Mouse (Mus musculus) heart, adult 2 months (tissue): ENCODE measurements around the gene Rxfp4. TPM values are rescaled to one million over a fixed set of nuclear protein-coding genes. Genes with fewer than 3 reads are reported as not detected.

ENCODE experiments used
- DNase-seq, 2 experiments: peaks; one replicate each; pipeline ENCODE4 v3.0.0; 2021
- H3K27ac ChIP-seq: fragments of 200-600 bp; 2 replicates; pipeline ENCODE4 v1.8.1; 2022
- H3K27me3 ChIP-seq: fragments of 200-500 bp; 2 replicates; pipeline ENCODE4 v1.6.1; 2012; ENCODE audit warnings: mild to moderate bottlenecking, low read length, inconsistent platforms, mixed read lengths; ENCODE audit not compliant: control insufficient read depth, insufficient read depth
- H3K36me3 ChIP-seq: fragments of 200-500 bp; 2 replicates; pipeline ENCODE4 v1.6.1; 2012; ENCODE audit warnings: low read length, inconsistent platforms; ENCODE audit not compliant: control insufficient read depth, insufficient read depth
- H3K4me1 ChIP-seq: fragments of 200-500 bp; 2 replicates; pipeline ENCODE4 v1.6.1; 2011; ENCODE audit warnings: low read length; ENCODE audit not compliant: control insufficient read depth, insufficient read depth
- H3K4me3 ChIP-seq: fragments of 200-600 bp; 2 replicates; pipeline ENCODE4 v1.8.1; 2022
- H3K79me2 ChIP-seq: fragments of 200-500 bp; replicated peaks from 2 replicates; pipeline ENCODE4 v1.6.1; 2012; ENCODE audit warnings: mild to moderate bottlenecking, inconsistent platforms, low read length, moderate library complexity, mixed read lengths; ENCODE audit not compliant: control insufficient read depth, insufficient read depth
- H3K9ac ChIP-seq: fragments of 200-500 bp; 2 replicates; pipeline ENCODE4 v1.6.1; 2012; ENCODE audit warnings: low read depth, mild to moderate bottlenecking, control low read depth, inconsistent platforms, low read length, mixed read lengths
- CTCF ChIP-seq: fragments of 200-600 bp; IDR thresholded peaks from 2 replicates; pipeline ENCODE4 v1.8.1; 2022; ENCODE audit warnings: antibody characterized with exemption, mild to moderate bottlenecking, moderate library complexity
- EP300 ChIP-seq: fragments of 200-500 bp; IDR thresholded peaks from 2 replicates; pipeline ENCODE4 v1.6.1; 2011; ENCODE audit warnings: low read depth, low read length, control low read depth; ENCODE audit not compliant: insufficient read depth
- POLR2A ChIP-seq: fragments of 200-500 bp; IDR thresholded peaks from 2 replicates; pipeline ENCODE4 v1.6.1; 2011; ENCODE audit warnings: mild to moderate bottlenecking, low read depth, low read length, control low read depth; ENCODE audit not compliant: insufficient read depth
- WGBS: fragments of 180-500 bp; shearing (Covaris S2); methylation state at CpG from one replicate; pipeline ENCODE4 v1.1.7; 2018; 5-methylcytosine and 5-hydroxymethylcytosine counted together
- intact Hi-C: fragments of 180-260 bp; cut with DNase I; formaldehyde crosslinking; loops from one replicate; pipeline ENCODE4 v1.15.1; 2025
- polyA plus RNA-seq: library from polyadenylated mRNA; depleted of rRNA; stranded (reverse); fragments of >200 nt; gene quantifications from 2 replicates; pipeline ENCODE4 v1.2.3, GENCODE M21; 2012
- total RNA-seq, 2 experiments: library from RNA; stranded (reverse); gene quantifications; 2 replicates each; pipeline ENCODE4 v1.2.3; 2021

Gene Rxfp4
- total and polyA plus RNA-seq, 3 experiments = not detected

GRCm38 (mm10) chr3:88627535-88627934 lies 25.4 kb downstream of the Rxfp4 start:
- 74% methylated on average over 2 of the region's 2 CpGs for WGBS
- no peak overlapping the region for H3K9ac ChIP-seq
- TF ChIP-seq CTCF (no peak), POLR2A (no peak), EP300 (no peak)
- peaks cover 12% of the 10 kb centered on the region for H3K79me2 ChIP-seq
- no peak overlapping the region for H3K4me3 ChIP-seq
- peaks cover 55% of the 10 kb centered on the region for H3K4me1 ChIP-seq
- H3K27ac ChIP-seq = peak overlapping the region; percentile 97
- peak in 1 of 2 experiments; percentile 45 for DNase-seq
- intact Hi-C loops = no loop called here
- H3K27me3 ChIP-seq = no peaks in the 10 kb centered on the region
- peaks cover 18% of the 10 kb centered on the region for H3K36me3 ChIP-seq

- no peak overlapping the region for H3K4me3 ChIP-seq
- peaks cover 12% of the 10 kb centered on the region for H3K79me2 ChIP-seq
- no peaks in the 10 kb centered on the region for H3K27me3 ChIP-seq
- no peak overlapping the region for H3K9ac ChIP-seq
- peaks cover 18% of the 10 kb centered on the region for H3K36me3 ChIP-seq
- peaks cover 55% of the 10 kb centered on the region for H3K4me1 ChIP-seq
- intact Hi-C loops = no loop called here
- no peak for DNase-seq
- peak overlapping the region; percentile 97 for H3K27ac ChIP-seq
- WGBS = 29% methylated on average over 4 of the region's 4 CpGs
- TF ChIP-seq POLR2A (no peak), CTCF (no peak), EP300 (no peak)
These were observed 25.8 kb downstream of the Rxfp4 start for GRCm38 (mm10) chr3:88627114-88627513.

DNA sequence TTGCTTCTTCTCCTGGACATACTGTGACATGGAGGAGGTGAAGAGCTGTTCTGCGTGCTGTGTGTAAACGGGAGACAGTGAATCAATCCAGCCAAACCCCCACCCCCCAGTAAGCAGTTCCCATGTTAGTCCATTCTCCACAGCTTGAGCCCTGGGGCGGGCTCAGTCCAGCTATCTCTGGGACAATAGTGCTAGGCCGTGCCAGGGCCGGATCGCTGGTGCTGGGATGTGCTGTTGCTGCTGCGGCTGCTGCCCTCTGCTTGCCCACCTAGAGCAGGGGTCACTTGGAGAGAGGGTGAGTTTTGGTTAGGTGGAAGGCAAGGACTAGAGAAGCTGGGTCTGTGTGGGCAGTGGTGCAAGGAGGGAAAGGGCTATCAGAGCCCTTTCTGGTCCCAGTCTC lies 26.6 kb downstream of the Rxfp4 start:
- WGBS = 22% methylated on average over 7 of the region's 7 CpGs
- Histone ChIP-seq H3K9ac (peak overlapping the region; percentile 48), H3K4me3 (no peak overlapping the region), H3K4me1 (peaks cover 48% of the 10 kb centered on the region), H3K27ac (peak overlapping the region; percentile 97), H3K36me3 (peaks cover 18% of the 10 kb centered on the region), H3K27me3 (no peaks in the 10 kb centered on the region), H3K79me2 (peaks cover 12% of the 10 kb centered on the region)
- TF ChIP-seq POLR2A = no peak
- TF ChIP-seq EP300 = no peak
- TF ChIP-seq CTCF = no peak
- intact Hi-C loops = no loop called here
- peak; percentile 26 to 44 for DNase-seq

DNA sequence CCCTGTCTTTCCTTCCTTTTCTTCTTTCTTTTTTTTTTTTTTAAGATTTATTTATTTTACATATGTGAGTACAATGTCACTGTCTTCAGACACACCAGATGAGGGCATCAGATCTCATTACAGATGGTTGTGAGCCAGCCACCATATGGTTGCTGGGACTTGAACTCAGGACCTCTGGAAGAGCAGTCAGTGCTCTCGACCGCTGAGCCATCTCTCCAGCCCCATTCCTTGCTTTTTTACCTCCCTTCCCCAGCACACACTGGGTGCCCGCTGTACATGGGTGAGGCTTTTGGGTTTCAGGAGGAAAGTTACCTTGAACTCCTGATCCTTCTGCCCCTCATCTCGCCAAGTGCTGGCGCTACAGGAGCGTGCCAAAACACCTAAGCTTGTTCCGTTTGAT lies 27.4 kb downstream of the Rxfp4 start:
- 0 out of 2 replicates have a peak overlapping the region, but pooled peaks have one; percentile 1 for H3K4me3 ChIP-seq
- H3K36me3 ChIP-seq = peaks cover 18% of the 10 kb centered on the region
- no peaks in the 10 kb centered on the region for H3K27me3 ChIP-seq
- no peak for TF ChIP-seq POLR2A
- no peak for TF ChIP-seq CTCF
- no peak for TF ChIP-seq EP300
- peaks cover 47% of the 10 kb centered on the region for H3K4me1 ChIP-seq
- no peak for DNase-seq
- H3K79me2 ChIP-seq = peaks cover 12% of the 10 kb centered on the region
- intact Hi-C loops = no loop called here
- H3K9ac ChIP-seq = no peak overlapping the region
- 70% methylated on average over 7 of the region's 7 CpGs for WGBS
- peak overlapping the region; percentile 97 for H3K27ac ChIP-seq

GRCm38 (mm10) chr3:88624951-88625350 lies 28.0 kb downstream of the Rxfp4 start:
- H3K4me1 ChIP-seq = peaks cover 47% of the 10 kb centered on the region
- H3K4me3 ChIP-seq = no peak overlapping the region
- intact Hi-C loops = no loop called here
- TF ChIP-seq CTCF = no peak
- DNase-seq = peak; percentile 60 to 62
- H3K27ac ChIP-seq = peak overlapping the region; percentile 97
- H3K79me2 ChIP-seq = peaks cover 12% of the 10 kb centered on the region
- WGBS = 32% methylated on average over 2 of the region's 2 CpGs
- H3K27me3 ChIP-seq = no peaks in the 10 kb centered on the region
- no peak overlapping the region; the same call in 1 of the 2 replicates for H3K9ac ChIP-seq
- peaks cover 18% of the 10 kb centered on the region for H3K36me3 ChIP-seq

DNA sequence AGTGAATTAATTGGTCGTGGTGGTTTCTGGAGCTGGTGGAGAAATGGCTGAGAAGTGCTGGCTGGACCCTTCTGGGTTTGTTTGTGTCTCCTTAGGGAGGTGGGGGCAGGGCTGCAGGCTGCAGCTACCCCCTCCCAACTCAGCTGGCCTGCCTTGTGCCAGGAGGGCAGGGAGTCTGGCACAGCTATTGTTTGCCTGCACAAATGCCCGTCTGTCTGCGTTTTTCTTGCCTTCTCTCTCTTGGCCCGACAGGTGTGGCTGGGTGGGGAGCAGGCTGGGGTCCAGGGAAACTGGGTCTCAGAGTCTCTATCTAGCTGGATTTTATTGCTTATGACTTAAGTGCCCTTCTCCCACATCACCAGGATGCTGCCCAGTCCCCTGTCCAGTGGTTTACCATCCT lies 28.6 kb downstream of the Rxfp4 start:
- H3K36me3 ChIP-seq = peaks cover 15% of the 10 kb centered on the region
- H3K4me3 ChIP-seq = peak overlapping the region; percentile 92
- H3K4me1 ChIP-seq = peaks cover 46% of the 10 kb centered on the region
- peak; percentile 30 to 41 for DNase-seq
- intact Hi-C loops = no loop called here
- WGBS = 15% methylated on average over 4 of the region's 4 CpGs
- H3K9ac ChIP-seq = peak overlapping the region; percentile 51
- peaks cover 11% of the 10 kb centered on the region for H3K79me2 ChIP-seq
- H3K27me3 ChIP-seq = no peaks in the 10 kb centered on the region
- peak overlapping the region; percentile 97 for H3K27ac ChIP-seq
- no peak for TF ChIP-seq EP300
- TF ChIP-seq CTCF = no peak
- no peak for TF ChIP-seq POLR2A
